Mouse (Mus musculus) erythroblast, embryonic 14.5 days (primary cell): ENCODE measurements around the gene Itk.

Source experiments
- GATA1 ChIP-seq: IDR thresholded peaks from 2 replicates; pipeline ENCODE4 v1.6.1; 2012; ENCODE audit warnings: low read length, inconsistent platforms, mixed read lengths
- TAL1 ChIP-seq: IDR thresholded peaks from 3 replicates; pipeline ENCODE4 v1.6.1; 2012; ENCODE audit warnings: low read length, inconsistent platforms, mixed read lengths

GRCm38 (mm10) chr11:46373071-46374030, 16.0 kb downstream of the Itk start:
- TF ChIP-seq GATA1 (no peak), TAL1 (no peak)
